Mouse (Mus musculus): Measurements from ENCODE around the gene Tjp3.

Tjp3 gene

DNA sequence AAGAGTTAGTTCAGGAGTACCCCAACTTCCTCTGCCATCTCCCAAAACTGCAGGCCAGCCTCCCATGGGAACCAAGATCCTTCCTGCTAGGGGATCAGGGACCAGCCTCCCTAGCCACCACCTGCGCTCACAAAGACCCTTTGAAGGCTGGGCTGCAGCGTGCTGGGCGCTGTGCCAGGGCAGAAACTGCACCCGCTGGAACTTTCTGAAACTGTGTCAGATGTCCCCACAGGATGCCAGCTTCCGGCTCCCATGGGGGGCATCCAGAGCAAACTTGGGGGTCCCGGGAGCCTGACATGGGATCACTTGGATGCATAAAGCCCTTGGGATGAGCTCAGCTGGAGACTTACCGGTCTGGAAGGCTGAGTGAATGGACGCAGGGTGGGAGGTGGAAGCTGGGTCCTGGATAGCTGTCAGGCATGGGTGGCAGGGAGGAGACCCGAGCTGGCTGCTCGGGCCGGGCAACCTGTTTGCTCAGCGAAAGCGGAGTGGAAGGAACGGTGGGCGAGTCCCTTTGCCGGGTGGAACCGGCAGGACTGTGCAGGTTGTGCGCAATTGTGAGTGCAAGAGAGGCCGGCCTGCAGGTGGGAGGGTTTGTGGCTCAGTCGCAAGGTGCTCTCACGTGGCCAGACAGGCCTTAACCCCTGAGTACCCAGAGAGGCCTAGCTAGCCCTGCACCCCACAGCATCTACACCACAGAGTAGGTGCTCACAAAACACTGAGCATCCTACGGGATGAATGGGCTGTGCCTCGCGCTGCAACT, 502 bp downstream of the Tjp3 start:
- peaks cover 90% of the 10 kb centered on the region for H3K4me1 ChIP-seq (replicated peaks; ENCODE audit: low read depth, low read length)
- H3K36me3 ChIP-seq (ENCODE audit: insufficient read depth, low read length): peaks cover 19% of the 10 kb centered on the region
- no peak for TF ChIP-seq CTCF (conservative IDR thresholded peaks at IDR 0.05; ENCODE audit: low read length)
- no peak for TF ChIP-seq POU5F1 (IDR thresholded peaks at IDR 0.05; ENCODE audit: borderline replicate concordance, low read length)
- no peak for TF ChIP-seq NANOG (IDR thresholded peaks at IDR 0.05; ENCODE audit: borderline replicate concordance, low read length)
- H3K27me3 ChIP-seq (ENCODE audit: insufficient read depth, low read length): peaks cover 14% of the 10 kb centered on the region
- no peaks in the 10 kb centered on the region for H3K9me3 ChIP-seq (ENCODE audit: low read length)
- peak overlapping the region; percentile 75 for H3K4me3 ChIP-seq (replicated peaks; ENCODE audit: low read length)

DNA sequence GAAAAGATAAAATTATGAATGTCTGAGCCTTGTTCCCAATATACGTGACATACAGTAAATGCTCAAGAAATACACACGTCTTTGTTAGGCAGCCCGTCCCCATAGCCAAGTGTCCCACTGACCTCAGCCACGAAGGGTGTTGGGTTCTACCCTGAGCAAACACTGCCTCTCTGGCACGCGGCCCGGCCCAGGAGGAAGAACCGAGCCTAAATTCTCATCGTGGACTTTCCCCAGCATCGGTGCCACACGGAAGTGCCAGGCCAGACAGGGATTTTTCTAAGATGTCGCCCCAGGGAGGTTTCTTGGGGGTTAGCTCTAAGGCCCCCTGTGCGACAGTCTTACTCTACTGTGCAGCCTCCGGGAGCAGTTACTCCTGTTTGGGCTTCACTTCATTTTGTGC, 1.6 kb downstream of the Tjp3 start:
- peaks cover 9% of the 10 kb centered on the region; the same call in 1 of the 2 replicates for H3K36me3 ChIP-seq (ENCODE audit: insufficient read depth, low read length)
- peaks cover 88% of the 10 kb centered on the region for H3K4me1 ChIP-seq (replicated peaks; ENCODE audit: low read depth, low read length)
- peak overlapping the region; percentile 75; the same call in 1 of the 2 replicates for H3K4me3 ChIP-seq (replicated peaks; ENCODE audit: low read length)
- H3K9me3 ChIP-seq (ENCODE audit: low read length): no peaks in the 10 kb centered on the region
- TF ChIP-seq NANOG (IDR thresholded peaks at IDR 0.05; ENCODE audit: borderline replicate concordance, low read length) (no peak), POU5F1 (IDR thresholded peaks at IDR 0.05; ENCODE audit: borderline replicate concordance, low read length) (no peak), CTCF (conservative IDR thresholded peaks at IDR 0.05; ENCODE audit: low read length) (no peak)
- peaks cover 20% of the 10 kb centered on the region for H3K27me3 ChIP-seq (ENCODE audit: insufficient read depth, low read length)

DNA sequence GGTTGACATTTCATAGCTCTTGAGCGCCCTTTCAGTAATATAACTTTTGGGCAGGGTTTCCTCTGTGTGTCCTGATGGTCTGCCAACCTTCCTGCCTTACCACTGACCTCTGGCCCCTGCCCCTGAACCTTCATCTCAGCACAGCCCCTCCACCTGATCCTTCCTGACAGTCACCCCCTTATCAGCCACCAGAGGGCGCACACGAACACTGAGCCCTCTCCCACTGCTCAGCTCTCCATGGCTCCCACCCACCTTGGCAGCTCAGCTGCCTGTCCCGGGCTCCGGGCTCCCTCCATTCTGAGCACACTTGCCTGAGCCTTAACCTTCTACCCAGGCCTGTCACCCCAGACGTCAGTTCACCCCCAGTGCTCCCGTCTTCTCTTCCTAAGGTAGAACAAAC, 2.1 kb downstream of the Tjp3 start:
- peaks cover 25% of the 10 kb centered on the region for H3K27me3 ChIP-seq (ENCODE audit: insufficient read depth, low read length)
- H3K9me3 ChIP-seq (ENCODE audit: low read length): no peaks in the 10 kb centered on the region
- TF ChIP-seq CTCF (conservative IDR thresholded peaks at IDR 0.05; ENCODE audit: low read length): peak; percentile 72
- no peak for TF ChIP-seq NANOG (IDR thresholded peaks at IDR 0.05; ENCODE audit: borderline replicate concordance, low read length)
- no peak for TF ChIP-seq POU5F1 (IDR thresholded peaks at IDR 0.05; ENCODE audit: borderline replicate concordance, low read length)
- H3K36me3 ChIP-seq (ENCODE audit: insufficient read depth, low read length): peaks cover 3% of the 10 kb centered on the region; the same call in 1 of the 2 replicates
- peaks cover 88% of the 10 kb centered on the region for H3K4me1 ChIP-seq (replicated peaks; ENCODE audit: low read depth, low read length)
- H3K4me3 ChIP-seq (replicated peaks; ENCODE audit: low read length): peak overlapping the region; percentile 75; the same call in 1 of the 2 replicates

DNA sequence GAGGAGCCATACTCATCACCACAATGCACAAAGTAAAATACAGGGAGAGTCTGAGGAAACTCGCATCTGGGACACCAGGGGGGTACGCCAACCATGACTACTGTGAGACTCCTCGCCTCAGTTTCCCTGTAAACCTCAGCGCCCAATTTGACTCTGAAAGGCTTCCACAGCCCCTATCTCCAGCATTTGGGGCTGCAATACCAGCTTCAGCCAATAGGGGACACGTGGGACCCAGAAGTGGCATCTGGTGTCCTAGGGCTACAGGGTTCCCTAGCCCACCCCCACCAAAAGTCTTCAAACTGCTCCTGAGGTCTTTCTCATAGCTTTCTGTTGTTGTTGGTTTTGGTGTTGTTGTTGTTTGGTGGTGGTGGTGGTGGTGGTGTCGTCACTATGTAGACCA, 2.8 kb downstream of the Tjp3 start:
- no peaks in the 10 kb centered on the region for H3K36me3 ChIP-seq (ENCODE audit: insufficient read depth, low read length)
- H3K4me3 ChIP-seq (replicated peaks; ENCODE audit: low read length): peak overlapping the region; percentile 35; the same call in 1 of the 2 replicates
- peaks cover 29% of the 10 kb centered on the region for H3K27me3 ChIP-seq (ENCODE audit: insufficient read depth, low read length)
- peak; percentile 97 for TF ChIP-seq CTCF (conservative IDR thresholded peaks at IDR 0.05; ENCODE audit: low read length)
- TF ChIP-seq POU5F1 (IDR thresholded peaks at IDR 0.05; ENCODE audit: borderline replicate concordance, low read length): no peak
- peaks cover 88% of the 10 kb centered on the region for H3K4me1 ChIP-seq (replicated peaks; ENCODE audit: low read depth, low read length)
- H3K9me3 ChIP-seq (ENCODE audit: low read length): no peaks in the 10 kb centered on the region

- Histone ChIP-seq H3K36me3 (ENCODE audit: insufficient read depth, low read length) (no peaks in the 10 kb centered on the region), H3K4me1 (replicated peaks; ENCODE audit: low read depth, low read length) (peaks cover 94% of the 10 kb centered on the region), H3K9me3 (ENCODE audit: low read length) (no peaks in the 10 kb centered on the region), H3K27me3 (ENCODE audit: insufficient read depth, low read length) (peaks cover 36% of the 10 kb centered on the region), H3K4me3 (replicated peaks; ENCODE audit: low read length) (peak overlapping the region; percentile 35)
- TF ChIP-seq CTCF (conservative IDR thresholded peaks at IDR 0.05; ENCODE audit: low read length) (peak; percentile 100), POU5F1 (IDR thresholded peaks at IDR 0.05; ENCODE audit: borderline replicate concordance, low read length) (no peak)
These were observed 3.7 kb downstream of the Tjp3 start for GRCm38 (mm10) chr10:81287513-81288157.

GRCm38 (mm10) chr10:81286586-81286985, 4.8 kb downstream of the Tjp3 start:
- no peak for TF ChIP-seq CTCF (conservative IDR thresholded peaks at IDR 0.05; ENCODE audit: low read length)
- no peak for TF ChIP-seq NANOG (IDR thresholded peaks at IDR 0.05; ENCODE audit: borderline replicate concordance, low read length)
- no peak for TF ChIP-seq POU5F1 (IDR thresholded peaks at IDR 0.05; ENCODE audit: borderline replicate concordance, low read length)
- Histone ChIP-seq H3K9me3 (ENCODE audit: low read length) (no peaks in the 10 kb centered on the region), H3K4me3 (replicated peaks; ENCODE audit: low read length) (peak overlapping the region; percentile 80; the same call in 1 of the 2 replicates), H3K36me3 (ENCODE audit: insufficient read depth, low read length) (no peaks in the 10 kb centered on the region), H3K4me1 (replicated peaks; ENCODE audit: low read depth, low read length) (peaks cover 92% of the 10 kb centered on the region), H3K27me3 (ENCODE audit: insufficient read depth, low read length) (peaks cover 36% of the 10 kb centered on the region)

DNA sequence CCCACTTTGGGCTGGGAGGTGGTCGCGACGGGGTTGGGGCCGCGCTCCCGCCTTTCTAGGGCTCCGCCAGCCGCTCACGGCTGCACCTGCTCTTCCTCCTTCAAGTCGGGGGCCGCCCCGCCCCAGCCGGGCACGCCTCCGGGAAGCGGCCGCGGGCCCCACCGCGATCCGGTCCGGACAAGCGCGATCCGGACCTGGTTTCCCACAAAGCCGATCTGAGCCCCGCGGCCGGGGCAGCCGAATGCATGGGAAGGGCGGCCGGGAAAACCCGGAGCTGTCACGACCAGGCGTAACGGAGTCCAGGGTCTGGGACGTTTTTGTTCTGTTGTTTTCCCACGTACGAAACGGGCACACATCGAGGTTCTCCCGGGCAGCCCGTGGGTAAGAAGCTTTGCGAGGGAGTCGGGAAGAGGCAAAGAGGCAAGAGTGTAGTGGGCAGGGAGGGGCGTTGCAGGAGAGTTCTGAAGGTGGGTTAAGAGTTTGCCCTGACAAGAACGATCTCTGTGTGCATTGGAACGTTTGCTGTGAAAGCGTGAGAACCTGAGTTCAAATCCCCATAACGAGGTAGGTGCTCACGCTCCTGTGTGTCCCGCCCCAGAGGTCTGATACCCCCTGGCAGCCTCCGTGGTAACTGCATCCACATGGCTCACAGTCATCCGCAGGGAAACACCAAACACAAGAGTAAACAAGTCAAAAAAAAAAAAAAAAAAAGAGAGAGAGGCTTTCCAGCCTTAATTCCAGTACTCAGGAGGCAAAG, 5.5 kb downstream of the Tjp3 start:
- H3K4me3 ChIP-seq (replicated peaks; ENCODE audit: low read length): peak overlapping the region; percentile 80
- no peaks in the 10 kb centered on the region for H3K9me3 ChIP-seq (ENCODE audit: low read length)
- peaks cover 92% of the 10 kb centered on the region for H3K4me1 ChIP-seq (replicated peaks; ENCODE audit: low read depth, low read length)
- no peak for TF ChIP-seq NANOG (IDR thresholded peaks at IDR 0.05; ENCODE audit: borderline replicate concordance, low read length)
- no peak for TF ChIP-seq POU5F1 (IDR thresholded peaks at IDR 0.05; ENCODE audit: borderline replicate concordance, low read length)
- no peak; the same call in 1 of the 2 replicates for TF ChIP-seq CTCF (conservative IDR thresholded peaks at IDR 0.05; ENCODE audit: low read length)
- peaks cover 41% of the 10 kb centered on the region for H3K27me3 ChIP-seq (ENCODE audit: insufficient read depth, low read length)
- no peaks in the 10 kb centered on the region for H3K36me3 ChIP-seq (ENCODE audit: insufficient read depth, low read length)

DNA sequence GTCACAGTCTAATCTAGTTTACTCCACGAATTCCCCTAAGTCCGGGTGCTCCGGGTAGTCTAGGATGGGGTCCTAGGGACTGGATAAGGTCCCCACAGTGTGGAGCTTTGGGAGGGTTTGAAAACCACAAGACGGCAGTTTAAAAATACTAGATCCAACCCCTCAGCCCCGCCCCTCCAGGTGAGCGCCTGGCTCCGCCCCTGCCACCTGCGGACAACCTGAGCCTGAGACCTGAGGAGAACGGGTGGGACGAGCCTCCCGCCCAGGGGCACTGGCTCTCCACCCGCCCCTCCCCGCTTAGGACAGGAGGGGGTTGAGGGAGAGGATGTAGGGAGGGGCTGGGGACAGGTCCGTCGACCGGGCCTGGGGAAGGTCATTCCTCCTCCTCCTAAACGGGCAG, 6.7 kb downstream of the Tjp3 start:
- H3K36me3 ChIP-seq (ENCODE audit: insufficient read depth, low read length): peaks cover 7% of the 10 kb centered on the region; the same call in 1 of the 2 replicates
- peaks cover 41% of the 10 kb centered on the region for H3K27me3 ChIP-seq (ENCODE audit: insufficient read depth, low read length)
- no peak for TF ChIP-seq POU5F1 (IDR thresholded peaks at IDR 0.05; ENCODE audit: borderline replicate concordance, low read length)
- TF ChIP-seq NANOG (IDR thresholded peaks at IDR 0.05; ENCODE audit: borderline replicate concordance, low read length): no peak
- no peak for TF ChIP-seq CTCF (conservative IDR thresholded peaks at IDR 0.05; ENCODE audit: low read length)
- peaks cover 92% of the 10 kb centered on the region for H3K4me1 ChIP-seq (replicated peaks; ENCODE audit: low read depth, low read length)
- no peaks in the 10 kb centered on the region for H3K9me3 ChIP-seq (ENCODE audit: low read length)
- peak overlapping the region; percentile 80 for H3K4me3 ChIP-seq (replicated peaks; ENCODE audit: low read length)

Data from E14TG2a.4 (cell line).